Mouse (Mus musculus) lung, adult 2 months (tissue): ENCODE measurements at regions not wholly inside any gene's neighbourhood (a gene's known extent, or its start where the extent isn't known, plus 50 kb on each side); places are given as distances from the start of the nearest gene placed in this dataset.

ENCODE experiments used
- DNase-seq: peaks from one replicate; pipeline ENCODE4 v3.0.0; 2022
- H3K4me1 ChIP-seq: fragments of 200-500 bp; 2 replicates; pipeline ENCODE4 v1.6.1; 2011; ENCODE audit warnings: low read length; ENCODE audit not compliant: control insufficient read depth, insufficient read depth
- H3K4me3 ChIP-seq: fragments of 200-500 bp; replicated peaks from 2 replicates; pipeline ENCODE3; 2011; ENCODE audit warnings: low read depth, mild to moderate bottlenecking, control low read depth, low read length; ENCODE audit errors: extremely low read depth
- CTCF ChIP-seq: fragments of 200-500 bp; IDR thresholded peaks from 2 replicates; pipeline ENCODE4 v1.5.1; 2011; ENCODE audit warnings: mild to moderate bottlenecking, low read length, control low read depth; ENCODE audit not compliant: insufficient read depth
- POLR2A ChIP-seq: fragments of 200-500 bp; IDR thresholded peaks from 2 replicates; pipeline ENCODE4 v1.6.1; 2011; ENCODE audit warnings: low read depth, mild to moderate bottlenecking, control low read depth, low read length, borderline replicate concordance; ENCODE audit errors: extremely low read depth
- WGBS: fragments of 180-500 bp; shearing (Covaris S2); methylation state at CpG from one replicate; pipeline ENCODE4 v1.1.7; 2018; 5-methylcytosine and 5-hydroxymethylcytosine counted together

- H3K4me1 ChIP-seq, result no peaks in the 10 kb centered on the region
- no peak for DNase-seq
- TF ChIP-seq CTCF (no peak), POLR2A (no peak)
- H3K4me3 ChIP-seq, result no peak overlapping the region
- WGBS, result 56% methylated on average over 5 of the region's 5 CpGs
Measured at GRCm38 (mm10) chr5:118394051-118394450, 149.0 kb downstream of the 2410131K14Rik start.

GRCm38 (mm10) chr5:118396004-118396725 lies 151.1 kb downstream of the 2410131K14Rik start:
- Histone ChIP-seq H3K4me1 (no peaks in the 10 kb centered on the region), H3K4me3 (no peak overlapping the region)
- DNase-seq, result peak; percentile 14
- no peak for TF ChIP-seq POLR2A
- TF ChIP-seq CTCF, result no peak
- 16% methylated on average over 28 of the region's 28 CpGs for WGBS

GRCm38 (mm10) chr5:118400926-118401325 lies 155.9 kb downstream of the 2410131K14Rik start:
- Histone ChIP-seq H3K4me3 (no peak overlapping the region), H3K4me1 (no peaks in the 10 kb centered on the region)
- TF ChIP-seq CTCF (no peak), POLR2A (no peak)
- WGBS, result 67% methylated on average over 10 of the region's 10 CpGs
- no peak for DNase-seq

GRCm38 (mm10) chr5:118404398-118404797 lies 156.1 kb upstream of the Med13l start:
- Histone ChIP-seq H3K4me1 (no peaks in the 10 kb centered on the region), H3K4me3 (no peak overlapping the region)
- no peak for DNase-seq
- TF ChIP-seq CTCF (no peak), POLR2A (no peak)
- WGBS, result 50% methylated on average over 7 of the region's 7 CpGs

GRCm38 (mm10) chr5:118405421-118405820 lies 155.1 kb upstream of the Med13l start:
- TF ChIP-seq POLR2A (no peak), CTCF (no peak)
- Histone ChIP-seq H3K4me3 (no peak overlapping the region), H3K4me1 (no peaks in the 10 kb centered on the region)
- WGBS, result 87% methylated on average over 3 of the region's 3 CpGs
- no peak for DNase-seq

GRCm38 (mm10) chr5:118407451-118407850 lies 153.0 kb upstream of the Med13l start:
- no peak for TF ChIP-seq POLR2A
- no peak for TF ChIP-seq CTCF
- H3K4me1 ChIP-seq, result no peaks in the 10 kb centered on the region
- H3K4me3 ChIP-seq, result no peak overlapping the region
- 78% methylated on average over 11 of the region's 11 CpGs for WGBS
- DNase-seq, result no peak

DNA sequence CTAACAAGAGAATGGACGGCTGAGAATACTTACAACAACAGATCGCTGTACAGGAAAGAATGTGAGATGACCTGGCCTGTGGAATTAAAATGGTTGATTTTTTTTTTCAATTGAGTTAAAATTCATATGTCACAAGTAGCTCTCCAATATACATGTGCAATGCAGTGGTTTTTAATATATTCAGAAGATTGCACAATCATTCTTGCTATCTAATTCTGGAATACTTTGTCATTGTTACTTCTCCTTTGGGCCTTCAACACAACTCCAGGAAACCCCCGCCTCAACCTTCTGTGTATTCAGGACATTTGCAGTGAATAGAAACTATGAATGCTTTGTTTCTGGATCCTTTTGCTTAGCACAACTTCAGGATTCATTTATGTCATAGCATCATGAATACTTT lies 152.5 kb upstream of the Med13l start:
- Histone ChIP-seq H3K4me3 (no peak overlapping the region), H3K4me1 (no peaks in the 10 kb centered on the region)
- no peak for DNase-seq
- WGBS, result 69% methylated on average over 3 of the region's 3 CpGs
- TF ChIP-seq CTCF, result no peak
- no peak for TF ChIP-seq POLR2A

GRCm38 (mm10) chr5:118408826-118409225 lies 151.7 kb upstream of the Med13l start:
- no peak for TF ChIP-seq CTCF
- no peak for TF ChIP-seq POLR2A
- no peaks in the 10 kb centered on the region for H3K4me1 ChIP-seq
- WGBS, result 84% methylated on average over 8 of the region's 8 CpGs
- DNase-seq, result no peak
- H3K4me3 ChIP-seq, result no peak overlapping the region

DNA sequence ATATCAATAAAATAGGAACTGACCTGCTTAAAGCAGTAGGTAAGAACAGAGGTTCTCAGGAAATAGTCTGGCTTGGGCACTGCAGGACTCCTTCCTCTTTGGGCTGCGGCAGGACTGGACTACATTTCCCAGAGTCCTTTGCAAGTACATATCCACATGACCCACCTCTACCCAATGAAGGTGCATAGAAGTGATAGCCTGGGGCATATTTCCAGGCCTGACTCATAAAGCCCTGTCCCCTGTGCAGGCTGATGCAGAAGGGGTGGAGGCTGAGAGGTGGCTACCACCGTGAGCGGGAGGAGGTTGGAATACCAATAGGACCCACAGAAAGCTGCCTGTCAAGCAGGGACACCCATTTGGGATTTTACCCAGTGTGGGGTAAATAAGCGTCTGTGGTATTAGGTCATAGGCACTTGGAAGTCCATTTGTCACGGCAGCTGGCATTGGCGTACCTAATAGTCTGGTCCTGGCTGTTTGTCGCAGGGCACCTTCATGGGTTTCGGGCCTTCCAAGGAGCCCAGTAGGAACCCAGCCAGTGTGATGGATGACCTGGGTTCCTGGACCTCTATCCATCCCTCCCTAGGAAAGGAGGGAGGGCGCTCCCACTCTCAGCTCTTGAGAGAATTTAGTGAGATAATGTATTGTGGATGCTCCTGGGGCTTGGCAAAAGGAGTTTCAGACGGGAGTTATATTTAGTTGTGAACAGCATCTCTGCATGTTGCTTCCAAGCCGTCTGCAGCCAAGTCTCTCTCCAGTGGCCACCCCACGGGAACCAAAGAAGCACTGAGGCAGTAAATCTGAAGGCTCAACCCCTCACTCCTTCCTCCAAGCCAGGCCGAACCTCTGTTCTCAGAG lies 146.8 kb upstream of the Med13l start:
- Histone ChIP-seq H3K4me3 (no peak overlapping the region), H3K4me1 (no peaks in the 10 kb centered on the region)
- 71% methylated on average over 13 of the region's 13 CpGs for WGBS
- DNase-seq, result peak; percentile 26
- TF ChIP-seq CTCF (no peak), POLR2A (peak; percentile 9; the same call in 1 of the 2 replicates)

GRCm38 (mm10) chr5:118419344-118420037 lies 141.0 kb upstream of the Med13l start:
- TF ChIP-seq CTCF, result no peak
- no peak for TF ChIP-seq POLR2A
- no peaks in the 10 kb centered on the region for H3K4me1 ChIP-seq
- no peak for DNase-seq
- no peak overlapping the region for H3K4me3 ChIP-seq
- 81% methylated on average over 7 of the region's 7 CpGs for WGBS
